ENCODE assay signal across 9 mouse cellular contexts in genomic region chr11:70681897-70682581, GRCm38 (mm10). TPM values are rescaled to one million over a fixed set of nuclear protein-coding genes. Genes with fewer than 3 reads are reported as not detected.
DNase-seq lines count a peak whose midpoint lies in the region; ATAC-seq lines count a peak whose summit lies in the region.
"Had no signal": no experiment of that assay in that cellular context is flagged by ENCODE, and none has a peak within 500 bp of the region (broad histone marks: within the 10 kb centered on the region; RNA-seq: fewer than 3 reads in every experiment).

No protein-coding gene starts in this region.

- no peak overlapping the region for H3K4me3 ChIP-seq in forebrain, embryonic 16.5 days (replicated peaks; ENCODE audit: low read length)
- no peak overlapping the region for H3K4me3 ChIP-seq in limb, embryonic 13.5 days
- H3K4me3 ChIP-seq in neural tube, embryonic 12.5 days, result no peak overlapping the region

- ATAC-seq in forebrain, embryonic 16.5 days, result peak; percentile 86
- ATAC-seq in limb, embryonic 13.5 days (ENCODE audit: low FRiP score, low read depth), result 0 out of 2 replicates have a peak, but pooled peaks have one; percentile 32
- ATAC-seq in neural tube, embryonic 12.5 days (ENCODE audit: low FRiP score, low read depth), result peak; percentile 78
- ATAC-seq: Patski had no signal

- H3K27me3 ChIP-seq in forebrain, embryonic 16.5 days (replicated peaks; ENCODE audit: control insufficient read depth, insufficient read depth, low read length), result no peaks in the 10 kb centered on the region
- H3K27me3 ChIP-seq in limb, embryonic 13.5 days, result no peaks in the 10 kb centered on the region
- no peaks in the 10 kb centered on the region for H3K27me3 ChIP-seq in neural tube, embryonic 12.5 days (replicated peaks)
- H3K27me3 ChIP-seq: Patski had no signal

- peaks cover 12% of the 10 kb centered on the region for H3K36me3 ChIP-seq in forebrain, embryonic 16.5 days (ENCODE audit: control insufficient read depth, insufficient read depth)
- peaks cover 70% of the 10 kb centered on the region for H3K36me3 ChIP-seq in limb, embryonic 13.5 days
- H3K36me3 ChIP-seq in neural tube, embryonic 12.5 days, result peaks cover 51% of the 10 kb centered on the region

- no peaks in the 10 kb centered on the region for H3K9me3 ChIP-seq in forebrain, embryonic 16.5 days (ENCODE audit: control insufficient read depth, low read length)
- H3K9me3 ChIP-seq in limb, embryonic 13.5 days, result no peaks in the 10 kb centered on the region
- H3K9me3 ChIP-seq in neural tube, embryonic 12.5 days, result no peaks in the 10 kb centered on the region

- 0 out of 2 replicates have a peak overlapping the region, but pooled peaks have one; percentile 39 for H3K9ac ChIP-seq in forebrain, embryonic 16.5 days (replicated peaks; ENCODE audit: low read depth, low read length)
- H3K9ac ChIP-seq in limb, embryonic 13.5 days, result 0 out of 2 replicates have a peak overlapping the region, but pooled peaks have one; percentile 19
- 0 out of 2 replicates have a peak overlapping the region, but pooled peaks have one; percentile 18 for H3K9ac ChIP-seq in neural tube, embryonic 12.5 days

- WGBS in forebrain, embryonic 16.5 days, result 14% methylated on average over 11 of the region's 11 CpGs
- WGBS in limb, embryonic 13.5 days, result 19% methylated on average over 11 of the region's 11 CpGs
- WGBS in neural tube, embryonic 12.5 days, result 23% methylated on average over 11 of the region's 11 CpGs

- H3K4me2 ChIP-seq in forebrain, embryonic 16.5 days (ENCODE audit: low read length), result peak overlapping the region; percentile 24; the same call in 1 of the 2 replicates
- H3K4me2 ChIP-seq in limb, embryonic 13.5 days (replicated peaks), result no peak overlapping the region
- H3K4me2 ChIP-seq in neural tube, embryonic 12.5 days (replicated peaks), result 0 out of 2 replicates have a peak overlapping the region, but pooled peaks have one; percentile 14

- peak; percentile 66 for DNase-seq in cerebellum, adult 9-10 months
- DNase-seq in cerebellum, adult 9-11 months, result no peak
- peak; percentile 45 for DNase-seq in right cerebral cortex, postnatal 4 days
- DNase-seq in right cerebral cortex, postnatal 25 days, result no peak
- no peak for DNase-seq in adrenal gland, postnatal 4 days (ENCODE audit: low spot score in 2 of 2)

- H3K4me1 ChIP-seq in forebrain, embryonic 16.5 days (replicated peaks; ENCODE audit: control insufficient read depth, insufficient read depth, low read length), result peaks cover 16% of the 10 kb centered on the region
- H3K4me1 ChIP-seq in limb, embryonic 13.5 days, result peaks cover 15% of the 10 kb centered on the region
- peaks cover 13% of the 10 kb centered on the region for H3K4me1 ChIP-seq in neural tube, embryonic 12.5 days

- peak overlapping the region; percentile 71 for H3K27ac ChIP-seq in forebrain, embryonic 16.5 days (ENCODE audit: low read length)
- no peak overlapping the region for H3K27ac ChIP-seq in limb, embryonic 13.5 days
- no peak overlapping the region for H3K27ac ChIP-seq in neural tube, embryonic 12.5 days

RNA-seq across cellular contexts. Expression of gene Camta2, which starts 5.9 kb away (rescaled TPM):
- polyA plus RNA-seq in forebrain, embryonic 16.5 days (2015; fragmentation: Nextera tagmentation; extraction: Ambion mirVana), result 17.2 and 21.3 TPM in 2 replicates
- 11.8 and 15.1 TPM in 2 replicates for polyA plus RNA-seq in limb, embryonic 13.5 days (2015; fragmentation: Nextera tagmentation; extraction: Ambion mirVana)
- 15.2 and 16.7 TPM in 2 replicates for polyA plus RNA-seq in neural tube, embryonic 12.5 days (2016; fragmentation: Nextera tagmentation; extraction: Ambion mirVana)
- total RNA-seq in adrenal gland, postnatal 4 days (2021), result 10 to 100 TPM; 36.2 to 37.8 TPM

RNA-seq across cellular contexts. Expression of gene Spag7, which starts 12.8 kb away (rescaled TPM):
- 119 and 146 TPM in 2 replicates for polyA plus RNA-seq in forebrain, embryonic 16.5 days (2015; fragmentation: Nextera tagmentation; extraction: Ambion mirVana)
- polyA plus RNA-seq in limb, embryonic 13.5 days (2015; fragmentation: Nextera tagmentation; extraction: Ambion mirVana), result 159 and 165 TPM in 2 replicates
- polyA plus RNA-seq in neural tube, embryonic 12.5 days (2016; fragmentation: Nextera tagmentation; extraction: Ambion mirVana), result 154 and 158 TPM in 2 replicates
- 10 to 100 TPM; 82.0 to 87.2 TPM for total RNA-seq in adrenal gland, postnatal 4 days (2021)

RNA-seq across cellular contexts. Expression of gene Inca1, which starts 17.9 kb away (rescaled TPM):
- 0.61 and 1.3 TPM in 2 replicates for polyA plus RNA-seq in forebrain, embryonic 16.5 days (2015; fragmentation: Nextera tagmentation; extraction: Ambion mirVana)
- polyA plus RNA-seq in limb, embryonic 13.5 days (2015; fragmentation: Nextera tagmentation; extraction: Ambion mirVana), result 1.6 and 1.8 TPM in 2 replicates
- 0.71 and 0.86 TPM in 2 replicates for polyA plus RNA-seq in neural tube, embryonic 12.5 days (2016; fragmentation: Nextera tagmentation; extraction: Ambion mirVana)
- total RNA-seq in adrenal gland, postnatal 4 days (2021), result 10 to 100 TPM in 1 of 2 experiments, 1 to 10 TPM in 1; 7.0 to 10.2 TPM

RNA-seq across cellular contexts. Expression of gene Kif1c, which starts 18.3 kb away (rescaled TPM):
- polyA plus RNA-seq in forebrain, embryonic 16.5 days (2015; fragmentation: Nextera tagmentation; extraction: Ambion mirVana), result 1.4 and 1.5 TPM in 2 replicates
- polyA plus RNA-seq in limb, embryonic 13.5 days (2015; fragmentation: Nextera tagmentation; extraction: Ambion mirVana), result 3.4 and 3.6 TPM in 2 replicates
- polyA plus RNA-seq in neural tube, embryonic 12.5 days (2016; fragmentation: Nextera tagmentation; extraction: Ambion mirVana), result 2.3 and 2.8 TPM in 2 replicates
- 100 to 1,000 TPM; 135 to 149 TPM for total RNA-seq in adrenal gland, postnatal 4 days (2021)

RNA-seq across cellular contexts. Expression of gene Eno3, which starts 25.0 kb away (rescaled TPM):
- 6.5 and 8.2 TPM in 2 replicates for polyA plus RNA-seq in forebrain, embryonic 16.5 days (2015; fragmentation: Nextera tagmentation; extraction: Ambion mirVana)
- polyA plus RNA-seq in limb, embryonic 13.5 days (2015; fragmentation: Nextera tagmentation; extraction: Ambion mirVana), result 52.3 and 57.1 TPM in 2 replicates
- 19.3 and 20.1 TPM in 2 replicates for polyA plus RNA-seq in neural tube, embryonic 12.5 days (2016; fragmentation: Nextera tagmentation; extraction: Ambion mirVana)
- total RNA-seq in adrenal gland, postnatal 4 days (2021), result 100 to 1,000 TPM in 1 of 2 experiments, 10 to 100 TPM in 1; 72.6 to 112 TPM

Comparison
In these comparisons a context has a peak if more than half of its experiments do, and no peak if none do; other contexts are left out.
1. DNase-seq: peak in cerebellum, adult 9-10 months (single experiment) and right cerebral cortex, postnatal 4 days (single experiment); none in cerebellum, adult 9-11 months (single experiment), right cerebral cortex, postnatal 25 days (single experiment) and adrenal gland, postnatal 4 days (0 of 2).
2. ATAC-seq: peak in every context shown above with its lines; median percentile 86 in forebrain, embryonic 16.5 days; 78 in neural tube, embryonic 12.5 days; 32 in limb, embryonic 13.5 days.
3. Peak in every context shown above with its lines, with median percentiles within 50 percentile points of each other: H3K9ac ChIP-seq.